Mouse (Mus musculus) E14TG2a.4 (cell line): Measurements from ENCODE around the gene Arhgap21.

Experiments
- CTCF ChIP-seq: conservative IDR thresholded peaks from 2 replicates; pipeline ENCODE4 v1.5.1; 2014; ENCODE audit warnings: low read length
- NANOG ChIP-seq: IDR thresholded peaks from 2 replicates; pipeline ENCODE4 v1.6.1; 2014; ENCODE audit warnings: borderline replicate concordance, low read length, mixed read lengths

DNA sequence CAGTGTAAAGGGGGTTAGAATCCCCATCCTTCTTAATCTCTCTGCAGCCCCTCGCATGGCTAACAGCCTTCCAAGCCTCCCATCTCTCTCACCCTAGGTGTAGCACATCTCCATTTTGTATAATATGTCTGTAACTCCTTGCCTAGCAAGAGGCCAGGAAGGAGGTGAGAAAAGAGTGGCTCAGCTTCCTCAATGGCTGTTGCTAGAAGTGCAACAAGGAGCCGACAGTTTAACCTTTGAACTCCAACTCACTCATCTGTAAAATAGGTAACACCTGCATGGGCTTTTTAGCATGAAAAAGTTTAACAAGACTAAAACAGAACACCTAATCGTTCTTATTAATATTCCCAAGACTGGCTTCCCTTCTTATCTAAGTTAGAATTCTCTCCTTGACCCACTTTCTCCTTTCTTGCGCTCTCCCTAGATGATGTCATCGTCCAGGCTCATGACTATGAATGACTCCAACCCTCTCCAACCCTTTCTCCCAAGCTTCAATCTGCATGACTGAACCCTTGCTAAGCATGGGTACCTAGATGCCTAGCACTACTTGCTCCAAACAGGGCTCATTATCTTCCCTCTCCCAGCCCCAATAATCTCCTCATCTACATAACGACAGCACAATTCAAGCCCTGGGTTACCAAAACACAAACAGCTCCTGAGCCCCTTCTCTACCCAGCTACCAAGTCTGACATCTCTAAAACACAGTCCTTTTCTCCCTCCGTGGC is 24.8 kb downstream of the Arhgap21 start:
- TF ChIP-seq CTCF, result no peak
- no peak for TF ChIP-seq NANOG
